Mouse (Mus musculus): ENCODE results near the gene Nhsl1.

DNA sequence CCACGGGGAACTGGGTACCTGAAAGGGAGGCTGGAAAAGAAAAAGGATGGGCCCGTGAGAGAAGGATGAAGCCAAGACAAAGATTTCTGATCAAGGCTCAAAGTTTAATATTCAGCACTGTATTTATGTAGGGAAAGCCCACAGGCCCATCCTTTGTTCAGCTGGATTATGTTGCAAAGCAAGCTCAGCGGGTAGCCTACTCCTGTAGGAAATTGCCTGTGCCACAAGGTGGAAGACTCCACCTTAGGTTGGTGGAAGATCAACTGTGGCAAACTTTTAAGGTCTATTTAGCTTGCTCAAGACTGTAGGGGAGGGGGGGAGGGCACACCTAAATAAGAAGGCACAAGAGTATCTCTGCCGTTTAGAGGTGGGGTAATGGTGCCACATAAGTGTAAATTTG is 14.8 kb downstream of the Nhsl1 start:
- TF ChIP-seq CTCF (IDR thresholded peaks at IDR 0.05; ENCODE audit: extremely low read depth, insufficient read depth, insufficient read length, insufficient replicate concordance) = no peak
- no peak for TF ChIP-seq POLR2A (IDR thresholded peaks at IDR 0.05; ENCODE audit: low read depth, low read length)
